Mouse (Mus musculus) forebrain, embryonic 15.5 days (tissue): ENCODE results near the gene Gpank1. TPM values are rescaled to one million over a fixed set of nuclear protein-coding genes. Genes with fewer than 3 reads are reported as not detected.

Experiments used
- ATAC-seq: fragments of 200-750 bp; cut with Nextera tagmentation; replicated peaks from 2 replicates; pipeline ENCODE4 v1.8.0; 2017; ENCODE audit warnings: mild to moderate bottlenecking, moderate TSS enrichment, moderate library complexity
- H3K27ac ChIP-seq: fragments of 300-500 bp; sonication (generic); replicated peaks from 2 replicates; pipeline ENCODE4 v1.5.1; 2015; ENCODE audit warnings: mild to moderate bottlenecking, inconsistent platforms
- H3K27me3 ChIP-seq: fragments of 300-500 bp; sonication (generic); 2 replicates; pipeline ENCODE4 v1.6.1; 2015; ENCODE audit warnings: inconsistent platforms
- H3K36me3 ChIP-seq: fragments of 300-500 bp; sonication (generic); 2 replicates; pipeline ENCODE4 v1.6.1; 2015; ENCODE audit warnings: mild to moderate bottlenecking, inconsistent platforms
- H3K4me1 ChIP-seq: fragments of 300-500 bp; sonication (generic); 2 replicates; pipeline ENCODE4 v1.6.1; 2015; ENCODE audit warnings: inconsistent platforms
- H3K4me2 ChIP-seq: fragments of 300-500 bp; sonication (generic); replicated peaks from 2 replicates; pipeline ENCODE4 v1.6.1; 2015; ENCODE audit warnings: mild to moderate bottlenecking, inconsistent platforms
- H3K4me3 ChIP-seq: fragments of 300-500 bp; sonication (generic); 2 replicates; pipeline ENCODE4 v1.5.1; 2015; ENCODE audit warnings: mild to moderate bottlenecking, inconsistent platforms
- H3K9ac ChIP-seq: fragments of 300-500 bp; sonication (generic); replicated peaks from 2 replicates; pipeline ENCODE4 v1.6.1; 2015; ENCODE audit warnings: mild to moderate bottlenecking, inconsistent platforms
- H3K9me3 ChIP-seq: fragments of 300-500 bp; sonication (generic); 2 replicates; pipeline ENCODE4 v1.6.1; 2016; ENCODE audit warnings: inconsistent platforms
- WGBS: fragments of 180-500 bp; shearing (Covaris S2); methylation state at CpG from one replicate; pipeline ENCODE4 v1.1.7; 2015; ENCODE audit warnings: mixed read lengths; 5-methylcytosine and 5-hydroxymethylcytosine counted together
- polyA plus RNA-seq: library from polyadenylated mRNA; unstranded; fragments of >200 nt; fragmentation: Nextera tagmentation; extraction: Ambion mirVana; gene quantifications from 2 replicates; pipeline ENCODE4 v1.2.1, GENCODE M21; 2015

Gene Gpank1
- polyA plus RNA-seq, 1 experiment from 2014 or later, result 29.3 TPM

DNA sequence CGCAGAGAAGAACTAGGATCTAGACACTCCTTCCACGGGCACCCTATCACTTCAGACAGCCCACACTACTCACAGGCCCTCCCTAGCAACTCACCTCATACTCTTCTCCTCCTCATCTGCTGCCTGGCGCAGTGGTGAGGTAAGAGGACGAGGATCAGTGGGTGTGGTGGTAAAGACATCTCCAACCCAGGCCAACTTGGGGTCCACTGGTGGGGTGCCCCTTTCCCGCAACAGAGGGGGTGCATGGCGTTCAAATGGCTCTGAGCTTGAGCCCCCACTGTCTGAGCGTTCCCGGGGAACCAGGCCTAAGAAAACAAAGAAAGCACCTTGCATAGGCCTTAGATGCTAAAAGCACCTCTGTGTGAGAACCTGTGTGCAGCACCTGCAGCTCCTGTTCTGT lies 36.0 kb downstream of the Gpank1 start:
- H3K27me3 ChIP-seq, result no peaks in the 10 kb centered on the region
- H3K4me2 ChIP-seq, result no peak overlapping the region
- 93% methylated on average over 8 of the region's 8 CpGs for WGBS
- peaks cover 98% of the 10 kb centered on the region for H3K36me3 ChIP-seq
- no peak overlapping the region for H3K9ac ChIP-seq
- no peak overlapping the region for H3K4me3 ChIP-seq
- peaks cover 14% of the 10 kb centered on the region for H3K4me1 ChIP-seq
- ATAC-seq, result no peak
- no peak overlapping the region for H3K27ac ChIP-seq
- H3K9me3 ChIP-seq, result no peaks in the 10 kb centered on the region

DNA sequence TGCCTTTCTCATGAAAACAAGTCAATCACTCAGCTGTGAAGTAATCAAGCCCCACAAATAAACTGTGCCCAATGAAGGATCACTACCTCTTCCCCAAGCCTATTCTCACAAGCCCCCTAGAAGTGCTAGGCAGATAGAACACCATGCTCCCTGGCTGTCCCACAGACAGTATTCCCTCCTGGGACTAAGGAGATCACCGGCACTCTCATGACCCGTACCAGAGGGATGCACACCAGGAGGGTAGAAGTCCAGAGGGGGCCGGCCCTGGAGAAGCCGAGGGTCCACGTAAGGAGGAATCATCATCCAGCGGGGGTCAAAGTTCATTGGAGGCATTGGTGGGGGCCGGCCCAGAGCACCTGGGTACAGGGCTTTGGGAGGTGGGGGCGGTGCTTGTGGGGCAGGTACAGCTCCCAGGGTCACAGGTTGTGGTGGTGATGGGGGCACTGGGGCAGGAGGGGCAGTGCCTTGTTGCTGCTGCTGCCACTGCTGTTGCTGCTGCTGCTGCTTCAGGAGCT lies 36.5 kb downstream of the Gpank1 start:
- H3K36me3 ChIP-seq, result peaks cover 93% of the 10 kb centered on the region
- H3K4me3 ChIP-seq, result no peak overlapping the region
- no peak overlapping the region for H3K4me2 ChIP-seq
- H3K9ac ChIP-seq, result no peak overlapping the region
- H3K4me1 ChIP-seq, result peaks cover 18% of the 10 kb centered on the region
- no peak overlapping the region for H3K27ac ChIP-seq
- no peak for ATAC-seq
- 95% methylated on average over 8 of the region's 8 CpGs for WGBS
- H3K9me3 ChIP-seq, result no peaks in the 10 kb centered on the region
- H3K27me3 ChIP-seq, result no peaks in the 10 kb centered on the region

DNA sequence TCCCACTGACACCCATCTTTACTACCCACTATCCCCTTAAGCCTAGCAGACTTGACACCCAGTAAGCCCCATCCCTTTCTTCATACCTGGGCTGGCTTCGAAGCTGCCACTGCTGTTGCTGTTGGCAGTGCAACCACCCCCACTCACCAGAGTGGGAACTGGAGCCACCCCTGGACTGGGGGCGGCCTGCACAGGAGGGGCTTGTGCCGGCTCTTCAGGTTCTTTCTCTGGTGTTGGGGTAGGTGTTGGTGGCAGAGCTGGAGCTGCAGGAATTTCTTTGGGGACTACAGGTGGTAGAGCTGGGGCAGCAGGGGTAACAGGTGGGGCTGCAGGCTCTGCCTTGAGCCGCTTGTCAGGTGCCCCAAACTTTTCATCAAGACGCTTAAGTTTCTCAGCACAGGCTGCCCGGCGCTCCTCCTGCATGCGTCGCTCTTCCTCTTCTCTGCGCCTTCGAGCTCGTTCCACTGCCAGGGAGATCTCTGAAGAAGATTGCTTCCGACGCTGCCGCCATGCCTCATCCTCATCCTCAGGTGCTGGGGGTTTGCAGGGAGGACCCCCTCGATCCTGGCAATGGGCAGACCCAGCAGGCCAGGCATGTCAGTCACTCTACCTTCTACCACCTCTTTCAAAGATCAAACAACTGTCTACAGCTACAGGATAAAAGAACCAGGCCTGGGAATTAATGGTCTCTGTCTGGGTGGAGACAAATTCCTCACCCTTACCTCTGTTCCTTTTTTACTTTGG lies 37.8 kb downstream of the Gpank1 start:
- Histone ChIP-seq H3K4me1 (peaks cover 27% of the 10 kb centered on the region), H3K36me3 (peaks cover 80% of the 10 kb centered on the region), H3K27me3 (no peaks in the 10 kb centered on the region), H3K9ac (no peak overlapping the region), H3K4me3 (no peak overlapping the region), H3K27ac (no peak overlapping the region), H3K9me3 (no peaks in the 10 kb centered on the region), H3K4me2 (no peak overlapping the region)
- WGBS, result 93% methylated on average over 16 of the region's 16 CpGs
- ATAC-seq, result no peak

DNA sequence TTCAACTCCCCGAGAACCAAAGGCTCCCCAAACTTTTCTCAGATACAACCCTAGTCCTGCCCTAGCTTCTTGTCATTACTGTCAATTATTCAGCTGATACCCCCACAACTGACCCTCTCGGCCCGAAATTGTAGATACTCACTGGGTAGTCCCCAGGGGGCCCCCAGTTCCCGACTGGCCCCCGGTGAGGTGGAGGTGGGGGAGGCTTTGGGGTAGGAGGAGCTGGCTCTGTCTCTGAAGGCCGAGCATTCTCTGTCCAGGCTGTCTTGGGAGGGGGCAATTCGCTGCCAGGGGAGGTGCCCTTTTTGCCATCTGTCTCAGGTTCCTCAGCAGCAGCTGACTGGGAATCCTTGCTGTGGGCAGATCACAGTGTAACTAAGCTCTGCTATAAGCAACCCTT lies 38.4 kb downstream of the Gpank1 start:
- H3K4me2 ChIP-seq, result no peak overlapping the region
- no peaks in the 10 kb centered on the region for H3K27me3 ChIP-seq
- no peak overlapping the region for H3K9ac ChIP-seq
- H3K9me3 ChIP-seq, result no peaks in the 10 kb centered on the region
- no peak for ATAC-seq
- no peak overlapping the region for H3K4me3 ChIP-seq
- peaks cover 74% of the 10 kb centered on the region for H3K36me3 ChIP-seq
- no peak overlapping the region for H3K27ac ChIP-seq
- WGBS, result 87% methylated on average over 7 of the region's 7 CpGs
- H3K4me1 ChIP-seq, result peaks cover 27% of the 10 kb centered on the region

DNA sequence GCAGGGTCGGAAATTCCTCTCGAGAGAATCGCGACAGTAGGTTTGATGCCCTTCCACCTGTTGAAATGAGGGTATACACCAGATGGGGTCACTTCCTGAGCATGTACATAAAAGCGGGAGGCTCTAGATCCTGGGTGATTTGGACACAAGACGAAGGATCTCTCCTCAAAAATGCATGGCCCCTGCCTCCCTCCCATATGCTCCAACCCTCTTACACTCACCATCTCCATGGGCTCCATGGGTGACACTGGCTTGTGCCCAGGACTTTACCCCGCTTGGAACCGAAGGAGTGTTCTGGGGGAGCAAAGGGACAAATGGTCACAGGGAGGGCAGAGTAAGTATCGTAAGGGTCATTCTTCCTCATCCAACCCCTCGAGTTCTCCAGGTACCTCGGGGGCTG lies 40.2 kb downstream of the Gpank1 start:
- peaks cover 36% of the 10 kb centered on the region for H3K4me1 ChIP-seq
- H3K4me3 ChIP-seq, result no peak overlapping the region; the same call in 1 of the 2 replicates
- no peak for ATAC-seq
- no peaks in the 10 kb centered on the region for H3K9me3 ChIP-seq
- H3K27me3 ChIP-seq, result no peaks in the 10 kb centered on the region
- H3K9ac ChIP-seq, result no peak overlapping the region
- WGBS, result 86% methylated on average over 11 of the region's 11 CpGs
- H3K27ac ChIP-seq, result no peak overlapping the region
- no peak overlapping the region for H3K4me2 ChIP-seq
- peaks cover 56% of the 10 kb centered on the region for H3K36me3 ChIP-seq

DNA sequence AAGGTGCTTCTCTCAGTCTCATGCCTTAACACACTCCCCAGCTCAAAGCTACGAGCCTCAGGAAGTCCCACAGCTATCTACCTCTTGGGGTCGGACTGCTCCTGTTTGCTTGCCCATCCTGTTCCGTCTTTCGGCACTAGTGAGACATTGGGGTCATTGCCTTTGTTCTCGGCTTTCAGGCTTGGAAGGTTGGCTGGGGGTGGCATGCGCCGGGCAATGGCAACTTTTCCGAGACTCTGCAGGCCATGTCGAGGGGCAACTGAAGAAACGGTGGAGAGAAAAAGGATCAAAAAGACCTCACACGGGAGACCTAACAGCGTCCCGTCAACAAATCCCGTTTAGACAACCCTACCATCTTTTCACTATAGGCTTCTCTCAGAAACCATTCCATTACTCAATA lies 40.9 kb downstream of the Gpank1 start:
- no peak overlapping the region for H3K27ac ChIP-seq
- 69% methylated on average over 14 of the region's 14 CpGs for WGBS
- no peaks in the 10 kb centered on the region for H3K9me3 ChIP-seq
- no peak for ATAC-seq
- H3K27me3 ChIP-seq, result no peaks in the 10 kb centered on the region
- peaks cover 49% of the 10 kb centered on the region for H3K36me3 ChIP-seq
- H3K4me1 ChIP-seq, result peaks cover 37% of the 10 kb centered on the region
- peak overlapping the region; percentile 99 for H3K9ac ChIP-seq
- peak overlapping the region; percentile 95 for H3K4me2 ChIP-seq
- peak overlapping the region; percentile 96 for H3K4me3 ChIP-seq

DNA sequence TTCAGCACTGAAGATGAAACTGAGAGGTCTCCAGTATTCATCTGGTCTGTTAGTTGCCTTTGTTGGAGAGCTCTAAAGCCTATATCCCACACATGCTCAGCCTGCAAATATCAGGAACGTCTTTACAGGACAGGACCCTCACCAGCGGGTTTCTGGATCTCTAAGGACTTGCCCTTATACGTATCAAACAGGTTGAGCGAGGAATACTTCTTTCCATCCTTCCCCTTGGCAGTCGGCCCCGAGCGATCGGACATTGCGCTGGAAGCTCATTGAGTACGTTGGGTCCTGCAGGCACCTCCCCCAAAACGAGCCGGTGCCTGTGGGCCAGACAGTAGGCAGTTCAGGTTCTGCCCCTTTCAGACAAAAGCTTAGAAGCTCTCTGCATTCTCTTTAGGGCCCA lies 41.5 kb downstream of the Gpank1 start:
- no peaks in the 10 kb centered on the region for H3K27me3 ChIP-seq
- no peak for ATAC-seq
- H3K9me3 ChIP-seq, result no peaks in the 10 kb centered on the region
- H3K9ac ChIP-seq, result peak overlapping the region; percentile 99
- H3K27ac ChIP-seq, result 0 out of 2 replicates have a peak overlapping the region, but pooled peaks have one; percentile 99
- peaks cover 37% of the 10 kb centered on the region for H3K4me1 ChIP-seq
- WGBS, result 39% methylated on average over 12 of the region's 12 CpGs
- H3K36me3 ChIP-seq, result peaks cover 43% of the 10 kb centered on the region
- peak overlapping the region; percentile 95 for H3K4me2 ChIP-seq
- peak overlapping the region; percentile 96 for H3K4me3 ChIP-seq

DNA sequence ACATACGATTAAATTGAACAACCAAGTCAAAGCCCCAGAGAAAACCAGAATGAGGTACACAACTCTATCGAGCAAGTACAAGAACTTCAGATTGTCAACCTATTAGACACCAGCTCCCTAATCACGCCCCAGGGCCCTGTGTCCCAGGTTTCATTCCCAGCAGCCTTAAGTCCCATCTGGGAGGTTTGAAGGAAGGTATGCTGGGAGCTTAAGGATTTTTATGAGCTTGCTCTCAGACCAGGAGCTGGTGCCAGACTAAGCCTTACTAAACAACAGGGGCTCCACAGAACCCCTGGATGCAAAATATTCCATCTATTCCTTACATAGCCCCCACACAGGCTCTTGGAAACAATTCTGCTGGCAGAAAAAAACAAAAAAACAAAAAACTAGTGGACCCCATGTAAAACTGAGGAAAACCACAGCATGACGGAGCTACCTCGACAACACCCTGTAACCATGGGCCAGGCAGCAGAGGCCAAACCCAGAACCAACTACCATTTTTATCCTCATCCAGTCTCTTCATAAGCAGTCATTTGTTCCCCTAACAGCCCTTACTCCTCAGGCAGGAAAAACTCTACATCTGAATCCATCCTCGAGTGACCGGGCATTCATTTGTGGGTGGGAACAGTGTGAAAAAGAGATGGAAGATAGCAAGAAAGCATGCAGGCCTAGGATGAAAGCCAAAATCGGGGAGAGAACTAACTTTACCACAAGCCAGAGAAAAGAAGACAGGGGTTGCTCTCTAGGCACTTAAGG lies 42.2 kb downstream of the Gpank1 start:
- no peaks in the 10 kb centered on the region for H3K9me3 ChIP-seq
- peaks cover 37% of the 10 kb centered on the region for H3K4me1 ChIP-seq
- H3K27ac ChIP-seq, result peak overlapping the region; percentile 99
- WGBS, result 12% methylated on average over 8 of the region's 8 CpGs
- ATAC-seq, result no peak
- peaks cover 35% of the 10 kb centered on the region for H3K36me3 ChIP-seq
- peak overlapping the region; percentile 96 for H3K4me3 ChIP-seq
- H3K9ac ChIP-seq, result peak overlapping the region; percentile 99
- H3K27me3 ChIP-seq, result no peaks in the 10 kb centered on the region
- H3K4me2 ChIP-seq, result peak overlapping the region; percentile 95

DNA sequence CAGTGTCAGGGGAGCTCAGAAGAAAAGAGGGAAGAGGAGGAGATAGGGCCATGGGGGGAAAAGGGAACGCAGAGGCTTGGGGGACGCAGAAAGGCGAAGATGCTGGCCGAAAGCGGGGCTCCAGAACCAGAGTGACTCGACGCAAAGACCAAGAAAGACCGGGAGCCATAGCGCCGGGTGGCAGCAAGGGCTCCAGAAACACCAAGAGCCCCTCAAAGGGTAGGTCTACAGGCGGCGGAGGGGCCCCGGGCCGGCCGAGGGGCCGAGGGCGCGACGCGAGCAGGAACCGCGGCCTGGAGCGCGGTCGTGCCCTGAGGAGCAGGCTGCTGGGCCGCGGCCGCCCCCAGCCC lies 42.9 kb downstream of the Gpank1 start:
- Histone ChIP-seq H3K4me2 (peak overlapping the region; percentile 95), H3K9me3 (no peaks in the 10 kb centered on the region), H3K27me3 (no peaks in the 10 kb centered on the region), H3K27ac (peak overlapping the region; percentile 99), H3K4me1 (peaks cover 37% of the 10 kb centered on the region), H3K4me3 (peak overlapping the region; percentile 96), H3K36me3 (peaks cover 28% of the 10 kb centered on the region), H3K9ac (peak overlapping the region; percentile 99)
- ATAC-seq, result no peak
- under 1% methylated on average over 28 of the region's 28 CpGs for WGBS

DNA sequence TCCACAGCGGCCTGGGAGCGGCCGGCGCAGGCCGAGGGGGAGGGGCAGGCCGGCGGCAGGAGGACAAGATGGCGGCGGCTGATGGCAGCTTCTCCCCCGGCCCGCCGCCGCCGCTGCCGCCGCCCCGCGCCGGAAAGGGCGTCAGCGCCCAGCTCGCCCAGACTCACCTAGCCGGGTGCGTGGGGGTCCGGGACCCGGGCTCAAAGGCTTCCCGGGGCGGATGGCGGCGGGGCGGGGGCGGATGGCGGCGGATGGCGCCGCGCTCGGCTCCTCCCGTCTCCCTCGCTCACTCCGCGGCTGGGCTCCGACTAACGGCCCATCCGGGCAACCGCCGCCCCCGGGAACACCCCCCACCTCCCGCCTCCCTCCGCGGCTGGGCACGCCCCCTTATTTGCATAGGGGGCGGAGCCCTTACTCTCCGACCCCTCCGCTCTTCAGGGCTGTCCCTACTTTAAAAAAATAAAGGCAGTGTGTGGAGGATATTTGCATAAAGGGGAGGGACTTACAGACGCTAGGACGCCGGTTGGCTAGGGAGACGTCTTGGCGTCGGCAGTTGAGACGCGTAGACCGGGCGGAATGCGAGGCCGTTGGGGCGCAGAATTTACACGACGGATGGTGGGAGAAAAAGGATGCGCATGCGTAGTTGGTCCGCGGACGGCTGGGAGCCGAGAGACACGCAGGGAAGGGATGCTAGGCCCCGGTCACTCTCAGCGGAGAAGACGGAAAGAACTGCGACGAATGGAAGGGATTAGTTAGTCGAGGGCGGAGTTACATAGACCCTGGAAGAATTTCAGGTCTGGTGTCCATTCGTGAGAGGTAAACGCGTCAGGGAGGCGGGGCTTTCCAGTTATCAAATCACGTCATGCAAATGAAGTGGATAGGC lies 43.6 kb downstream of the Gpank1 start, which contains the start of gene Prrc2a:
TSS of gene Prrc2a (minus strand) at position 330 of the 883 bp plus-strand sequence.
- WGBS, result under 1% methylated on average over 63 of the region's 89 CpGs
- Histone ChIP-seq H3K4me2 (peak within 1 kb of the TSS; percentile 95), H3K4me3 (peak within 1 kb of the TSS; percentile 96), H3K9me3 (no peaks in the 10 kb centered on the region), H3K36me3 (peaks cover 22% of the 10 kb centered on the region), H3K27me3 (no peaks in the 10 kb centered on the region), H3K27ac (peak within 1 kb of the TSS; percentile 99), H3K4me1 (peaks cover 37% of the 10 kb centered on the region), H3K9ac (peak within 1 kb of the TSS; percentile 99)
- ATAC-seq, result peak; percentile 94

DNA sequence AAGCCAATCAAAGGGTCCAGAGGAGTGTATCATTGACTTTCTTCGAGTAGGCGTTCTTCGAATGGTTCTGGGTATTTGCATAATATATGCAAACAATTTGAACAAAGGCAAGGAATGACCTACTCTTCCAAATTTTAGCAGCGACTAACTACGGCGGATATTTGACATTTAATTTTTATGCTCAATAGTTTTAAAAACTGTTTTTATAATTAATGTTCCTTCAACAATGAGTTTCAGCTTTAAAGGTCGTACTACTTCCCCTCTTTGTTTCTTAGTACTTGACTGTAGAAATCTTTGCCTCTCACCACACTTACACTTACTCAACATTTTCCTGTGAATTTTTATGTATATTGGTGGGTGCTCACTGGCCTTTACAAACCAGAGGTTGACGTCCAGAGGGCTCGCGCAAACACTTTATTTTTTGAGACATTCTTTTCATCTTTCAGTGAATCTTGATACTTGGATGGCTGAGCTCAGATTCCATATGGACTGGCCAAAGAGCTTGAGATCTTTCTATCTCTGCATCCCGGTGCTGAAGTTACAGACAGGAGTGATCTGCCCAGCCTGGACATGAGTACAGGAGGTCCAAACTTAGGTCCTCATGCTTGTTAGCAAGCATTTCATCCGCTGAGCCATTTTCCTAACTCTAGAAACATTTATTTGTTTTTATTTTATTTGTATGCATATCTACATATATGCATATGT lies 44.3 kb downstream of the Gpank1 start:
- Histone ChIP-seq H3K4me3 (peak overlapping the region; percentile 96), H3K9me3 (no peaks in the 10 kb centered on the region), H3K27me3 (no peaks in the 10 kb centered on the region), H3K36me3 (peaks cover 14% of the 10 kb centered on the region), H3K27ac (peak overlapping the region; percentile 99), H3K4me1 (peaks cover 37% of the 10 kb centered on the region), H3K9ac (peak overlapping the region; percentile 57), H3K4me2 (peak overlapping the region; percentile 95)
- ATAC-seq, result peak; percentile 88
- 20% methylated on average over 12 of the region's 12 CpGs for WGBS
